Mouse (Mus musculus): ENCODE results near the gene Zbtb43. TPM values are rescaled to one million over a fixed set of nuclear protein-coding genes. Genes with fewer than 3 reads are reported as not detected.

Gene Zbtb43
- total RNA-seq, 2 experiments from 2014 or later: 28.0 to 29.7 TPM

DNA sequence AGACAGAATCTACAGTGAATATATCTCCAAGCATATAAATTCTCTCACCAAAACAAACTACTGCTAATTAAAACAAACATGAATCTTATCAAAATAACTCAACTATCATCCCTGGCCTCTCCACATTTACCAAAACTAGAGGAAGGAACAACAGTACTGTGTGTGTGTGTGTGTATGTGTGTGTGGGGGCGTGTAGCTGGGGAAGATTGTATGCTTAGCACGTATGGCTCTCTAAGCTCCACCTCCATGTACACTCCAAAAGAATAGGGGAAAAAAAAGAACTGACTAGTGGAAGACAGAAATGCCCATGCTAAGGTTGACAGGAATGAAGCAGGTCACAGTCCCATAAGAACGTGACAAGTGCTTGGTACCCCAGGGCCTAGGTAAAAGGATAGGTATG is 13.0 kb downstream of the Zbtb43 start:
- intact Hi-C loops (cut with DNase I): no loop called here
- no peak for DNase-seq

DNA sequence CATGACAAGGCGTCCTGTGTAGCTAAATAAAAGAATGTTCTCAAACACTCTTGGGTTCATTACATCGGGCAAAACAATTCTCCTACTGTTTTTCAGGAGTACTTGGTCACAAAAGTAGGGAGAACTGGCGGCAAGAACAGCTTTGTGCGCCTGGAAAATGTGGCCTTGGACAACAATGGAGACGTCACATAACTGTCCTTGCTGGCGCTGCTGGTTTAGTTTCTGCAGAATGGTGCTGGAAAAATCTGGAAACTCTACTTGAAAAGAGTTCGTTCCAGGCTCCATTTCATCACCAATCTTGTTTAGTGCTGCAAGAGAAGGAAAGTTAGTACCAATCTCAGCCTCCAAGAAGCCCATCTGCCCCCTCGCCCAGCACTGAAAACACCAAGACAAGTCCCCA is 13.5 kb downstream of the Zbtb43 start:
- DNase-seq: no peak
- intact Hi-C loops (cut with DNase I): no loop called here

DNA sequence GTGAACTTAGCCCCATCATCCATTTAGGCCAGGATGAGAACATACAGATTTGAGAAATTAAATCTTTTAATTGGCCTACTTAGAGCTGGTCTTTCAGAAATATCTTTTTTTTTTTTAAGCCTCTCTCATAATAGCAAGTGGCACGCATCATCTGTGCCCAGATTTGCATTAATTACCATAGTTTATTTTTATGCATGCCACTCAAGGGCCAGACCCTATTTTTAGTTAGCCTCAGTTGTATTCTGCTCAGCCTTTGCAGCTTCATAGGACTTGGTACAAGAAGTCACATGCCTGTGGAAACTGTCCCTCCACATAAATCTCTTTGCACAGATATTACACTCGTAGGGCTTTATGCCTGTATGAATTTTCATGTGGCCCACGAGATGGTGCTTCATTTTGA is 14.9 kb downstream of the Zbtb43 start:
- no peak for DNase-seq

DNA sequence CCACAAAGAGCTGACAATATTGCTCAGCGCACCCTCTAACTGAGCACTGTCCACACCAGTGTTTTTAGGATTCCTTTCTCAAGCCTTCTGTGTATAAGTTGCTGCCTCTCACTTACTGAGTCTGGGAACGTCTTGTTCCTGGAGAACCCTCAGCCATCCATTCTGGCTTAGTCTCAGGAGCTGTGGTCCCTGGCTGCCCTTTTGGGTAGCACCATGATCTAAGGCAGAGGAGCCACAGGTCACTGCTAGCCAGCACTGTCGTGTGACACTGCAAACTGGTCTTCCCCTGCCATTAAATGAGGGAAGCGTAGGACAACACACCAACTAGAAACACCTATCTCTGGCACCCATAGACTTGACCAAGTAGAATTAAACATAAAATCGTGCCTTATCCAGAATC is 15.6 kb downstream of the Zbtb43 start:
- intact Hi-C loops (cut with DNase I): no loop called here
- DNase-seq: no peak

More for the DNA sequence above, 14.9 kb downstream of the Zbtb43 start:
- intact Hi-C loops (cut with DNase I): no loop called here

DNA sequence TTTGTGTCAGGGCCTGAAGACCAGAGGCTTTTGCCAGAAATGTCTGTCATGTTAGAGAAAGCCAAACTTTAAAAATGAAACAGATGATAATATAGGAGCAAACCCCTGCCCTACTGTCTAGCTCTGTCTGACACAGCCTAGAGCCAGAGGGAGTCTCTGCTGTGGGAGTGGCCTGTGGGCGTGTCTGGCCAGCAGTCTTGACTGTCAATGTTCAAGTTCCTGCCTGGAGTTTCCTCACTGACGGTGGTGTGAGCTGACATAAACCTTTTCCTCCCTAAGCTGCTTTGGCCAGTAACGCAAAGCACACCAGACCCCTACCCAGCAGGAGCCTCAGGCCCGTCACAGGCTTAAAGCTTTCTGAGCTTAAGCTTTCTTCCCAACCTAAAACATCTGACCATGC is 16.2 kb downstream of the Zbtb43 start:
- DNase-seq: no peak
- intact Hi-C loops (cut with DNase I): no loop called here

DNA sequence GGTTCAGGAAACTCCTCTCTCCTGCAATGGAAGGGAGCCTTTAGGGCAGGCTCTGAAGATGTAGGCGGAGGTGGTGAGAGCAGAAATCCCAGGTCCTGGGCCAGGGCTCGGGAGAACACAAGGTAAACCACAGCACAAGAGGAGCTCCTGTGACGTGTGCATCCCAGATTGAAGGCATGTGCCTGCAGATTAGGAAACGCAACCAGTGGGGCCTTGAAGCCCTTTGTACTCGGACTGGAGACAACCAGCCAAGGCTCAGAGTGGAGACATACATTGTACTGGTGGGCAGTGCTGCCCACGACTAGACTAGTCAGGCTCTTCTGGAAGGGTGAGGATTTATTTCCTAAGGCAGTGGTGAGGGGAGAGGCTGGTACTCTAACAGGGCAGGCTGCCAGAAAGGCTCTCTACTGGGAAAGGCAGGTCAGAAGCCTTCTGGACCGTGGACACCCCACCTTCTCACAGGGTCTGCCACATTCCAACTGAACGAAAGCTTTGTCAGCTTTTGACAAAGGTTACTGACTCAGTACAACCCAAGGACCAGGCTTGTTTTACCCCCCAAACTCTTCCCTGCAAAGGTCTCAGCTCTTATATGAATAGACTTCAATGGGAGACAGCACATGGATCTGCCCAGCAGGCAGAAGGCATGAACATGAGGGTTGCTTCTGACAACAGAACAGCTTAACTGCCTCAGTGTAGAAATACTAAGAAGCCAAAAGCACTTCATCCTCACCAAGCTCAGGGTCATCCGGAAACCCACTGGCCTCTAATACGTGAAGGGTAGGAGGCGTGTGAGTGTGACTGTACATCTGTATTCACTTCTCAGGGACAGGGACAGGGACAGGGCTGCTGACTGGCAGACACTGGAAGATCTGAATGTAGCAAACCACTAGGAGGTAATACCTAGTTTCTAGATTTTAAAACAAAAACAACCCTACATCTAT is 17.1 kb downstream of the Zbtb43 start:
- DNase-seq: no peak
- intact Hi-C loops (cut with DNase I): no loop called here

DNA sequence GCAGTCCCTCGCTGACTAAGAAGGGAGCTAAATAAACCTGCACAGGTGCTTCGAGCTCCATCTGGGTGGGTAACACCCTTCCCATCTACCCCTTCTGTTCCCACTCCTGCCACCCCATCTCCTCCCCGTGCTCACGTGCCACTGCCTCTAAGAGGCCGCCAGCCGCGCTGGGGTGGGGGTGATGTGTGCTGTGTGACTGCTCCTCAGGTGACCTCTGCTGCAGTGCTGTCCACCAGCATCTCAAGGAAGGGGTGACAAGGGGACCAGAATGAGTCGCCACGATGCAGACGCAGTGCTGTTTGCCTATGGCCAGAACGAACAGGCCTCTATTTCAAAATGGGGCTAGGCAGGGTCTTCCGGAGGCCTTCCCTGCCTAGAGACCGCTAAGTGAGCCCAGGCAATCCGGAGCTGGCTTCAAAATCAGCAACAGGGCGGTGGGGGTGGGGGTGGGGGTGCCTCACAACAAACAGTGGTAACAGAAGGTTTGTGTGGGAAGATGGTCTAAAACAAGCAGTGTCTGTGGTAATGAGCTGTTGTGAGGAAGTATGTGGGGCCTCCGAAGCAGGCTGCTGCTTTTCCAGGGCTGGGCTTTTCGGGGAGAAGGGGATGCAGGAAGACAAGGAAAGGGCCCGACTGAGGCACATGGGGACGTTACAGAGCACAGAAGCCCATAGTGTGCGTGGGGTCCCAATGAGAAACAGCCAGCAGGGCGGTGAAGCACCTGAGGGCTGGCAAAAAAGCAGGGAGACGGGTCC is 19.1 kb downstream of the Zbtb43 start:
- DNase-seq: no peak

DNA sequence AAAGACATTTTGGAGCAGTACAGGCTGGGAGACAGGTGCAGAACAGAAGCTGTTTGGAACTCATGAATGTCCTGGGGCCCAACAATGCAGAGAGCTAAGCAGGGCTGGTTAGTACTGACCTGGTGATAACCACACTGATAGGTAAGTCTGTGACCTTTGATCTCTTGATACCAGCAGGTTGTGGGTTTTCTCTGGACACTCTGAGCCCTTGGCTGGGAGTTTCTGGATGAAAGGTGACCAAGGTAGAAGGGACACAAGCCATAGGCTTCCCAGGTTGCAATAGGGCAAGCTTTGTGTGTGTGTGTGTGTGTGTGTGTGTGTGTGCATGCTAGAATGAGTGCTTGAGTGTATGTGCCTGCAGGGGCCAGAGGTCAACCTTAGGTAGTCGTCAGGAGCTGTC is 21.6 kb downstream of the Zbtb43 start:
- intact Hi-C loops (cut with DNase I): no loop called here
- no peak for DNase-seq

More for the DNA sequence above, 19.1 kb downstream of the Zbtb43 start:
- intact Hi-C loops (cut with DNase I): no loop called here

DNA sequence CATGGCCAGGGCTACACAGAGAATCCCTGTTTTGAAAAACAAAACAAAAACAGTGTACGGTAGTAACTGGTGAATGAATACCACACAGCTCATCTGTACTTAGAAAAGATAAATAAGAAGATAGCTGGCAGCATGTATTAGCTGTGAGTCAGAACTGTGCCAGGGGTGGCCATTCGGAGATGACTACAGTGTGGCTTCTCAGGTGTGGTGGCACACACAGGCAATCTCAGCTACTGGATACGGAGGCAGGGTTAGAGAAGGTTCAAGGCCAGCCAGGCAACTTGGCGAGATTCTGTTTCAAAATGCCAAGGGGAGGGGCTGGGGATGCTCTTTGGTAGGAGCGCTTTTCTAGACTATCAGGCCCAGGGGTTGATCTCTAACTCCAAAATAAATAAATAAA is 22.6 kb downstream of the Zbtb43 start:
- intact Hi-C loops (cut with DNase I): no loop called here
- DNase-seq: no peak

DNA sequence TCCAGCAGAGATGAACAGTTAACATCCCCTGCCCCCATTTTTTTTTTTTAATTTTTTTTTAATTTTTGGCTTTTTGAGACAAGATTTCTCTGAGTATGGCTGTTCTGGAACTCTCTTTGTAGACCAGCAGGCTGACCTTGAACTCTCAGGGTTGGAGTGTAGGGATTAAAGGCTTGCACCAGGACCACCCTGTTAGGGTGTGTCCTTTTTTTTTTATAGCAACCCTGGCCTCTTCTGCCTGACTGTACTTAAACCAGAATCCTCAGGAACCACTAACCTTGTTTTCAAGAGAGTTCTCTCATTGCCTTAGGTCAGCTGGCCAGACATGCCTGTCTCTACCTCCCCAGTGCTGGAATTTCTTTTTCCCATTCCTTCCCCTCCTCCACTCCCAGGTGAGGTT is 23.5 kb downstream of the Zbtb43 start:
- no peak for DNase-seq
- intact Hi-C loops (cut with DNase I): no loop called here

DNA sequence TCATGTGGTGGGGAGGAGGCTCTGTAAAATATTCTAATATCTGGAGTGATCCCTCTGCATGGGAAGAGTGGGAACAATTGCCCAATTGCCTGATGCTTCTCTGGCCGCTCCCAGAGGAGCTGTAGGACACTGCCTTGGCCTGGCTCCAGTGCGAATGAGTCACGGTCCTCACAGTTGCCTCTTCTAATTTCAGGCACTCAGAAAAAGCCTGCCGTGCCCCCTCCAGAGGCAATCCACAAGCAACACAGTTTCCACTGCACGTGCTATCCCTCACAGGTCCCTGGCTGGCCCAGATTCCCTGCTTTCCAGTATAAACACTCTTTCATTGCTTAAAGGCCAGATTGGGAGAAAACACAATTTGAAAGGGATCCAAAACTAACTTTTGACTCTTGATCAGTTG is 24.0 kb downstream of the Zbtb43 start:
- intact Hi-C loops (cut with DNase I): no loop called here

DNA sequence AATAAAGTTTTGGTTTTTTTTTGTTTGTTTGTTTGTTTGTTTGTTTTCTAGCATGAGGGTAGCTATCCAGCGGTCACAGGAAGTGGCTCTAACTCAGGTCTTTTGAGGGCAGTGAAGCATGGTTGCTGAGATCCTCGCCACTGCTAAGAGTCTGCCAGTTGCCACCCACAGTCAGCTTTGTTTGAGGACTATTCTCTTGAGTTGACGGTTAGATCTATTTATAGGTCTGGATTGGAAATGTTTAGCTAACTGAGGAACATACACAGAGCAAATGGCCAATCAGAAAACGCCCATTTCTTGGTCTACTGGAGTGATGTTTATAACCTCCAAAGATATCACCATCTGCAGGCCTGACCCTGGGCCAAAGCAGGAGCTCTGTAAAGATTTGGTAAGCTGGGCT is 25.7 kb downstream of the Zbtb43 start:
- no peak for DNase-seq
- intact Hi-C loops (cut with DNase I): no loop called here

More for the DNA sequence above, 24.0 kb downstream of the Zbtb43 start:
- DNase-seq: peak; percentile 90

DNA sequence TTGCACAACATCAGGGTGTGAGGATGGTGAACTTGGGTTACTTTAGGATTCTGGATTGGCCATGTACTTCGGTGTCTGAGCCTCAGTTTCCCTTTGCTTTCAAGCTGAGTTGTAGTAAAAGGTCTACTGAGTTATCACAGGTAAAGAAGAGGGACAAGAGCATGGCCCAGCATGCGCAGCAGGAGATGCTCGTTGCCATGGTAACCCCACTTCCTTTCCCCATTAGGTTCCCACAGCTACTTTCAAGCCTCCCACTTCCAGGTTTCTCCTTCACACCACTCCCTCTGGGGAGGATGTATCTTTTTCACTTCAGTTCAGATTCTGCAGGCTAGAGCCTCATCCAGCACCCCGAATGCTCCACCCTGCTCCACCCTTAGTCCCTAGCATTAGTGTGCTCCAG is 27.5 kb downstream of the Zbtb43 start:
- no peak for DNase-seq
- intact Hi-C loops (cut with DNase I): no loop called here

DNA sequence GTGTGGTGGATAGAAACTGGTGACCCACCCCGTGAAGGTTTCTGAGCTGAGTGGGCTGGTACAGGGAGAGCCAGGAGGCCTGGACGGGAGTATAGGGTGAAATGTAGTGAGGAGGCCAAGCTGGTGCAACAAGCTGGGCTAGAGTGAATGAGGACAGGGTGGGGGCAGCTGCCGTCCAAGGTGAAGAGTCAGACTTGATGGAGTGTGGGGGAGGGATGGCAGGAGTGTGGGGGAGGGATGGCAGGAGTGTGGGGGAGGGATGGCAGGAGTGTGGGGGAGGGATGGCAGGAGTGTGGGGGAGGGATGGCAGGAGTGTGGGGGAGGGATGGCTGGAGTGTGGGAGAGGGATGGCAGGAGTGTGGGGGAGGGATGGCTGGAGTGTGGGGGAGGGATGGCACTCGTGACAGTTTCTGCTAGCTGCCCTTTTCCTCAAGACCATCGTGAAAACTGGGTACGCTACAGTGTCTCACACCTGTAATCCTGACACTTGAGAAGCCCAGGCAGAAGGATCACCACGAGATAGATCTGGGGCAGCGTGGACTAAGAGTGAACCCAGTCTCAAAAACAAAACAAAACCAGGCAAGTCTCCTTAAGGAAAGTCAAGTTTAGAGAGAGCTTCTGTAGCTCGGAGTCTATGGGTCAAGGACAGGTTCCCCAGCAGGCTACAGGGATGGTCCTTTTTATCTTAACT is 28.2 kb downstream of the Zbtb43 start:
- DNase-seq: no peak
- intact Hi-C loops (cut with DNase I): no loop called here

DNA sequence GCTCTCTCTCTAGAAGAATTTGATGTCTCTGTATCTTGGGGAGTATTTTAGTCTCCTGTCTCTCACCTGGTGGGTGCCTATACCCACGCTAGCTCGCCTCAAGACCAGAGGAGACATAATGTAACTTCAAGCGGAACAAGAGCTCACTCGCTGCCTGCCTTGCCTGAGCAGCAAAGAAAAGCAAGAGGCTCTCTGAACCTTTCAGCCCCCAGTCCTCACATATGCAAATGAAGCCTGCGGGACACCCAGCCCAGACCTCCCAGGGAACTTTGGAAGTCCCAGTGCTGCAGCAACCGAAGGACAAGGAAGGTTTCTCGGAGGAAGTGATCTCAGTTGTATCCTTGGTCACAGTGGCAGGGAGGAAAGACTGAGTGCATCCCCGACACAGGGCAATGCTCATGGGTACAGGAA is 28.9 kb downstream of the Zbtb43 start:
- intact Hi-C loops (cut with DNase I): no loop called here
- DNase-seq: no peak

DNA sequence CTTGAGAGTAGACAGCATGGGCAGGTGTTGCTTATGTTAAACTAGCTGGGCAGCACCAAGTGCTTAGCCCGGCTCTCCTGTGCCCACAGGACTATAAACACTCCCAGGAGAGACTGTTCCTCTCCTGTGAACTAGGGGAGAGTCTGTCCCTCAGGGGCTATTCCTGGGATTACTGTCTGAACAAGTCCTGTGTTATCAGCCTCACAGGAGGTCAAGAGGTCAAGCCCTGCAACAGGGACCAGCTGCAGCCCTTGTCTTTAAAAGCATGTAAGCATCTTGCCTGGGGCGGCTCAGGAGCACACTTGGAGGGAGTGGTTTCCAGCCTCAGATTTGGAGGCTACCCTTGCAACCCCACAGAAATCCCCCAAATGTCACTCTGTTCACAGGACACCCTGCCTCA is 30.0 kb downstream of the Zbtb43 start:
- intact Hi-C loops (cut with DNase I): no loop called here
- DNase-seq: no peak

DNA sequence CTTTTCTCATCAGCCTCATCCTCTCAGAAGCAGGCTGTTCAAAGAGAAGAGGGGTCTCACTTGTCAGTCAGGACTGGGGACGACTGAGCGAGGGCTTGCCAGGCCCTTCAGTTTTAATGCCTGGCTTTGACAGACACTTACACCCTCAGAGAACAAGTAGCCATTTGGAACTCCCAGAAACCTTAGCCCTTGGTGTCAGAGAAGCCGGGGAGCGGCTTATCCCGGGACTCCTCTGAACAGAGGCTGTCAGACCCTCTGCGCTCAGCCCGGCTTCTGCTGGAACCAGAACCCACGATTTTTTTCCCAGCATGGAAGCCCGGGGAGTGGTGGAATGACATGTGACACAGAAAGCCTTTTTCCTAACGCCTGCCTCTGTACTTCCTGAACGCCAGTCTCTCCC is 31.2 kb downstream of the Zbtb43 start:
- no peak for DNase-seq
- intact Hi-C loops (cut with DNase I): no loop called here

DNA sequence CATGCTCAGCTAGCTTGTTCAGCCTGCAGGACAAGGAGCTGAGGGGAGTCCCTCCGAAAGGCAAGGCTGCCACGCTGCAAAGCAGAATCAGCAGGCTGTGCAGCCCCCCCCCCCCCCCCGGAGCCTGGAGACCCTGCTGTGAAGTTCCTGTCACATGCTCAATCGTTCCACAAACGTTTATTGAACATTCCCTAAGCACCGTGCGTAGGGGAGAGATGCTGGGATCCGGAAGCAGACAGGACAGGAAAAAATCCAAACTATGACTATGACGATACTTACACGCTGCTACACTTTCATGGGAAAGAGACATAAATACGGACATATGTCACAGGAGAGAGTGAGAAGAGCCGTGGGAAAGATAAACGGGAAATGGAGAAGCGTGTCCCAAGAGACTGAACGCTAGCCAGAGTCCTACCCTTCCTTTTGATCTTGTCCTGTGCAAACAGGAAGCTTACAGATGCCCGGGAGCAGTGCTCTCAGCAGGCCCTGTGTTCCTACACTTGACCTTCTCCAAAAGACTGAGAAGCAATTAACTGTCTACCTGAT is 32.3 kb downstream of the Zbtb43 start:
- DNase-seq: no peak
- intact Hi-C loops (cut with DNase I): no loop called here

DNA sequence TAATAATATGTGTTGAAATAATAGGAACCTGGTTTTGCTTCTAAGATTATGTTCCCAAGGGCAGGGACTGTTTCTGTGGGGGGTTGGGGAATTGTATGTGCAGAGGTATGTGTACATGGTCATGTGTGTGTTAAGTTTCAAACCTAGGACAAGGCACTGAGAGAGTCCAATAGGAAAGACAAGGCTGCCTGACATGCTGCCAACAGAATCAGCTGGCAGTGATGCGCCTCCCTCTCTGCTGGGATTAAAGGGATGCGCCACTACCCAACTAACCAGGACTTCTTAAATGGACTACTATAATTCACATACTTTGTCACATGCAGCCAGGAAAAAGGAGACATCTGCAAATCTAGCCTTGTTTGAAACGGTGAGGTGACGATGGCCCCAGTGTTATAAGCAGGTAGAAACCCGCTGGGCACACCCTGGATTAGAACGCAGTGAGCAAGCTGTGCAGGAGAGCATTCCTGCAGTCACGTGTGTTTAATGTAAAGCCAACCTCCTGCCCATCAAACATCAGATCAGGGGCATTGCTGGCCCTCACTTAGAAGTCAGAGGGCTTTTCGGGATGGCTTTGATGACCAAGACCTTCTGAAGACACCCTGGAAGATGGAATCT is 33.2 kb downstream of the Zbtb43 start:
- DNase-seq: peak; percentile 35
- intact Hi-C loops (cut with DNase I): no loop called here

DNA sequence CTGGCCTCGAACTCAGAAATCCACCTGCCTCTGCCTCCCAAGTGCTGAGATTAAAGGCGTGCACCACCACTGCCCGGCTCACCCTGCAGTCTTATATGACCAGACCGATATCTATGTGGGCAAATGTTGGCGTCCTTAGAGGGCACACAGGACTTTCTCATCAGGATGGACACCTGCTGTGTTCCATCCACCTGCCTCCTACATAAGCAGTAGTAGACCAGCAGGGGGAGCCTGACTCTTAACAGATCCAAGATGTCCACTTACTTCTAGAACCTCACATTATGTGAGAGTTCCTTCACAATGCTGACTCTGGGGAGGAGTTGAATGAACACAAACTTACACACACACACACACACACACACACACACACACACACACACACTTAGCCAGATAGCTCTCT is 35.5 kb downstream of the Zbtb43 start:
- intact Hi-C loops (cut with DNase I): no loop called here

More for the DNA sequence above, 35.5 kb downstream of the Zbtb43 start:
- peak; percentile 59 for DNase-seq
